Mouse (Mus musculus): Measurements from ENCODE around the gene Srgap2. TPM values are rescaled to one million over a fixed set of nuclear protein-coding genes. Genes with fewer than 3 reads are reported as not detected.
A peak's percentile ranks its signal among the peaks of the same experiment; 100 is the strongest.

The Srgap2 gene
- total and polyA plus RNA-seq, 2 experiments: 6.6 to 7.4 TPM

- no peak for DNase-seq (ENCODE audit: extremely low read depth, low read depth, low spot score)
- TF ChIP-seq CTCF (IDR thresholded peaks at IDR 0.05; ENCODE audit: low read depth, low read length) (no peak), POLR2A (IDR thresholded peaks at IDR 0.05; ENCODE audit: extremely low read depth, insufficient read depth, low read length) (no peak)
- no peak overlapping the region for H3K27ac ChIP-seq (replicated peaks; ENCODE audit: insufficient read depth, low read depth, low read length)
- 93% methylated on average over 1 of the region's 1 CpGs for WGBS
- no peak overlapping the region for H3K9ac ChIP-seq (ENCODE audit: low read depth, low read length)
- peaks cover 10% of the 10 kb centered on the region; the same call in 1 of the 2 replicates for H3K79me2 ChIP-seq (ENCODE audit: control insufficient read depth, insufficient read depth, low read length)
- no peaks in the 10 kb centered on the region for H3K27me3 ChIP-seq (ENCODE audit: control insufficient read depth, insufficient read depth, low read length)
- H3K4me3 ChIP-seq (ENCODE audit: insufficient read depth, low read depth, low read length): no peak overlapping the region
- H3K36me3 ChIP-seq (ENCODE audit: control insufficient read depth, insufficient read depth, low read length): no peaks in the 10 kb centered on the region
- H3K4me1 ChIP-seq (ENCODE audit: control insufficient read depth, insufficient read depth, low read length): peaks cover 10% of the 10 kb centered on the region
Measured at GRCm38 (mm10) chr1:131462541-131463067, 64.5 kb downstream of the Srgap2 start.

- TF ChIP-seq CTCF (IDR thresholded peaks at IDR 0.05; ENCODE audit: low read depth, low read length): no peak
- TF ChIP-seq POLR2A (IDR thresholded peaks at IDR 0.05; ENCODE audit: extremely low read depth, insufficient read depth, low read length): no peak
- Histone ChIP-seq H3K27me3 (ENCODE audit: control insufficient read depth, insufficient read depth, low read length) (no peaks in the 10 kb centered on the region), H3K27ac (replicated peaks; ENCODE audit: insufficient read depth, low read depth, low read length) (no peak overlapping the region), H3K4me3 (ENCODE audit: insufficient read depth, low read depth, low read length) (no peak overlapping the region), H3K4me1 (ENCODE audit: control insufficient read depth, insufficient read depth, low read length) (peaks cover 8% of the 10 kb centered on the region), H3K79me2 (ENCODE audit: control insufficient read depth, insufficient read depth, low read length) (peaks cover 14% of the 10 kb centered on the region; the same call in 1 of the 2 replicates), H3K9ac (ENCODE audit: low read depth, low read length) (no peak overlapping the region), H3K36me3 (ENCODE audit: control insufficient read depth, insufficient read depth, low read length) (no peaks in the 10 kb centered on the region)
- no peak for DNase-seq (ENCODE audit: extremely low read depth, low read depth, low spot score)
- 67% methylated on average over 1 of the region's 1 CpGs for WGBS
Measured at GRCm38 (mm10) chr1:131460914-131461530, 66.1 kb downstream of the Srgap2 start.

GRCm38 (mm10) chr1:131455355-131455890 lies 71.7 kb downstream of the Srgap2 start:
- H3K27ac ChIP-seq (replicated peaks; ENCODE audit: insufficient read depth, low read depth, low read length): no peak overlapping the region
- no peak for TF ChIP-seq CTCF (IDR thresholded peaks at IDR 0.05; ENCODE audit: low read depth, low read length)
- TF ChIP-seq POLR2A (IDR thresholded peaks at IDR 0.05; ENCODE audit: extremely low read depth, insufficient read depth, low read length): no peak
- H3K9ac ChIP-seq (ENCODE audit: low read depth, low read length): no peak overlapping the region
- peaks cover 3% of the 10 kb centered on the region; the same call in 1 of the 2 replicates for H3K4me1 ChIP-seq (ENCODE audit: control insufficient read depth, insufficient read depth, low read length)
- 89% methylated on average over 3 of the region's 3 CpGs for WGBS
- no peak for DNase-seq (ENCODE audit: extremely low read depth, low read depth, low spot score)
- peaks cover 10% of the 10 kb centered on the region; the same call in 1 of the 2 replicates for H3K79me2 ChIP-seq (ENCODE audit: control insufficient read depth, insufficient read depth, low read length)
- H3K4me3 ChIP-seq (ENCODE audit: insufficient read depth, low read depth, low read length): no peak overlapping the region
- H3K27me3 ChIP-seq (ENCODE audit: control insufficient read depth, insufficient read depth, low read length): no peaks in the 10 kb centered on the region
- H3K36me3 ChIP-seq (ENCODE audit: control insufficient read depth, insufficient read depth, low read length): no peaks in the 10 kb centered on the region

- H3K9ac ChIP-seq (ENCODE audit: low read depth, low read length): no peak overlapping the region
- TF ChIP-seq CTCF (IDR thresholded peaks at IDR 0.05; ENCODE audit: low read depth, low read length): no peak
- TF ChIP-seq POLR2A (IDR thresholded peaks at IDR 0.05; ENCODE audit: extremely low read depth, insufficient read depth, low read length): no peak
- no peaks in the 10 kb centered on the region; the same call in 1 of the 2 replicates for H3K4me1 ChIP-seq (ENCODE audit: control insufficient read depth, insufficient read depth, low read length)
- H3K4me3 ChIP-seq (ENCODE audit: insufficient read depth, low read depth, low read length): no peak overlapping the region
- no peaks in the 10 kb centered on the region for H3K36me3 ChIP-seq (ENCODE audit: control insufficient read depth, insufficient read depth, low read length)
- H3K79me2 ChIP-seq (ENCODE audit: control insufficient read depth, insufficient read depth, low read length): peaks cover 10% of the 10 kb centered on the region; the same call in 1 of the 2 replicates
- WGBS: 90% methylated on average over 2 of the region's 2 CpGs
- H3K27ac ChIP-seq (replicated peaks; ENCODE audit: insufficient read depth, low read depth, low read length): no peak overlapping the region
- H3K27me3 ChIP-seq (ENCODE audit: control insufficient read depth, insufficient read depth, low read length): no peaks in the 10 kb centered on the region
- no peak for DNase-seq (ENCODE audit: extremely low read depth, low read depth, low spot score)
Measured at GRCm38 (mm10) chr1:131454386-131454785, 72.8 kb downstream of the Srgap2 start.

GRCm38 (mm10) chr1:131453335-131453734 lies 73.8 kb downstream of the Srgap2 start:
- DNase-seq (ENCODE audit: extremely low read depth, low read depth, low spot score): no peak
- Histone ChIP-seq H3K79me2 (ENCODE audit: control insufficient read depth, insufficient read depth, low read length) (peaks cover 10% of the 10 kb centered on the region; the same call in 1 of the 2 replicates), H3K4me3 (ENCODE audit: insufficient read depth, low read depth, low read length) (no peak overlapping the region), H3K36me3 (ENCODE audit: control insufficient read depth, insufficient read depth, low read length) (no peaks in the 10 kb centered on the region), H3K27me3 (ENCODE audit: control insufficient read depth, insufficient read depth, low read length) (no peaks in the 10 kb centered on the region), H3K9ac (ENCODE audit: low read depth, low read length) (no peak overlapping the region), H3K4me1 (ENCODE audit: control insufficient read depth, insufficient read depth, low read length) (no peaks in the 10 kb centered on the region; the same call in 1 of the 2 replicates), H3K27ac (replicated peaks; ENCODE audit: insufficient read depth, low read depth, low read length) (no peak overlapping the region)
- WGBS: 81% methylated on average over 1 of the region's 1 CpGs
- no peak for TF ChIP-seq CTCF (IDR thresholded peaks at IDR 0.05; ENCODE audit: low read depth, low read length)
- TF ChIP-seq POLR2A (IDR thresholded peaks at IDR 0.05; ENCODE audit: extremely low read depth, insufficient read depth, low read length): no peak

- H3K4me1 ChIP-seq (ENCODE audit: control insufficient read depth, insufficient read depth, low read length): no peaks in the 10 kb centered on the region
- H3K27ac ChIP-seq (replicated peaks; ENCODE audit: insufficient read depth, low read depth, low read length): no peak overlapping the region
- no peaks in the 10 kb centered on the region for H3K36me3 ChIP-seq (ENCODE audit: control insufficient read depth, insufficient read depth, low read length)
- 39% methylated on average over 5 of the region's 5 CpGs for WGBS
- H3K9ac ChIP-seq (ENCODE audit: low read depth, low read length): no peak overlapping the region
- no peak overlapping the region for H3K4me3 ChIP-seq (ENCODE audit: insufficient read depth, low read depth, low read length)
- H3K27me3 ChIP-seq (ENCODE audit: control insufficient read depth, insufficient read depth, low read length): no peaks in the 10 kb centered on the region
- peak; percentile 52 for DNase-seq (ENCODE audit: extremely low read depth, low read depth, low spot score)
- no peak for TF ChIP-seq POLR2A (IDR thresholded peaks at IDR 0.05; ENCODE audit: extremely low read depth, insufficient read depth, low read length)
- TF ChIP-seq CTCF (IDR thresholded peaks at IDR 0.05; ENCODE audit: low read depth, low read length): no peak
- H3K79me2 ChIP-seq (ENCODE audit: control insufficient read depth, insufficient read depth, low read length): peaks cover 22% of the 10 kb centered on the region
Measured at GRCm38 (mm10) chr1:131448373-131448772, 78.8 kb downstream of the Srgap2 start.
